Comparison of ENCODE assay signal across 12 mouse cellular contexts in genomic region chr1:194795316-194795715, GRCm38 (mm10).
DNase-seq lines count a peak whose midpoint lies in the region.
"Had no signal": no experiment of that assay in that cellular context is flagged by ENCODE, and none has a peak within 500 bp of the region (broad histone marks: within the 10 kb centered on the region; RNA-seq: fewer than 3 reads in every experiment).

No protein-coding gene starts in this region.

- intact Hi-C loops in heart, postnatal 36 days (cut with DNase I): no loop called here
- intact Hi-C loops in left cerebral cortex, postnatal 14 days (cut with DNase I): no loop called here
- intact Hi-C loops in left cerebral cortex, postnatal 10 days (cut with DNase I): no loop called here

- peak; percentile 74 for DNase-seq in heart, adult 11 months
- DNase-seq in heart, postnatal 36 days: no peak
- DNase-seq in left cerebral cortex, postnatal 14 days (ENCODE audit: low spot score in 2 of 2): peak; percentile 11 to 67
- DNase-seq in left cerebral cortex, postnatal 10 days (ENCODE audit: extremely low spot score in 1 of 2, low spot score in 2 of 2): no peak
- DNase-seq in right cerebral cortex, postnatal 36 days (ENCODE audit: low spot score in 2 of 2): peak; percentile 22 to 51
- no peak for DNase-seq in right cerebral cortex, postnatal 10 days (ENCODE audit: low spot score in 2 of 2)
- DNase-seq in kidney, postnatal 4 days: no peak
- DNase-seq: adrenal gland, postnatal 14 days; cerebellum, adult 18-20 months; cerebellum, adult 9-11 months; cerebellum, postnatal 36 days; gastrocnemius, postnatal 14 days had no signal

Comparison
In these comparisons a context has a peak if more than half of its experiments do, and no peak if none do; other contexts are left out.
1. DNase-seq: peak in heart, adult 11 months (single experiment), left cerebral cortex, postnatal 14 days (2 of 2) and right cerebral cortex, postnatal 36 days (2 of 2); none in heart, postnatal 36 days (0 of 2), left cerebral cortex, postnatal 10 days (0 of 2), right cerebral cortex, postnatal 10 days (0 of 2) and kidney, postnatal 4 days (0 of 2).